Mouse (Mus musculus) hindbrain, embryonic 13.5 days (tissue): ENCODE measurements at regions not wholly inside any gene's neighbourhood (a gene's known extent, or its start where the extent isn't known, plus 50 kb on each side); places are given as distances from the start of the nearest gene placed in this dataset.

Experiments used
- ATAC-seq: fragments of 200-750 bp; cut with Nextera tagmentation; 2 replicates; pipeline ENCODE4 v1.8.0; 2017; ENCODE audit warnings: moderate TSS enrichment; ENCODE audit not compliant: low FRiP score
- H3K27ac ChIP-seq: fragments of 300-500 bp; sonication (generic); 2 replicates; pipeline ENCODE4 v1.5.1; 2015; ENCODE audit warnings: inconsistent platforms, mild to moderate bottlenecking, moderate library complexity
- H3K27me3 ChIP-seq: fragments of 300-500 bp; sonication (generic); 2 replicates; pipeline ENCODE4 v1.6.1; 2015; ENCODE audit warnings: mild to moderate bottlenecking, inconsistent platforms
- H3K36me3 ChIP-seq: fragments of 300-500 bp; sonication (generic); 2 replicates; pipeline ENCODE4 v1.6.1; 2015; ENCODE audit warnings: mild to moderate bottlenecking, inconsistent platforms
- H3K4me1 ChIP-seq: fragments of 300-500 bp; sonication (generic); replicated peaks from 2 replicates; pipeline ENCODE4 v1.6.1; 2015; ENCODE audit warnings: inconsistent platforms
- H3K4me2 ChIP-seq: fragments of 300-500 bp; sonication (generic); 2 replicates; pipeline ENCODE4 v1.6.1; 2015; ENCODE audit warnings: inconsistent platforms, mild to moderate bottlenecking, moderate library complexity
- H3K4me3 ChIP-seq: fragments of 300-500 bp; sonication (generic); 2 replicates; pipeline ENCODE4 v1.5.1; 2015; ENCODE audit warnings: mild to moderate bottlenecking, inconsistent platforms
- H3K9ac ChIP-seq: fragments of 300-500 bp; sonication (generic); 2 replicates; pipeline ENCODE4 v1.6.1; 2015; ENCODE audit warnings: mild to moderate bottlenecking, inconsistent platforms
- H3K9me3 ChIP-seq: fragments of 300-500 bp; sonication (generic); 2 replicates; pipeline ENCODE4 v1.6.1; 2016; ENCODE audit warnings: inconsistent platforms
- WGBS: fragments of 180-500 bp; shearing (Covaris S2); methylation state at CpG from one replicate; pipeline ENCODE4 v1.1.7; 2015; 5-methylcytosine and 5-hydroxymethylcytosine counted together

DNA sequence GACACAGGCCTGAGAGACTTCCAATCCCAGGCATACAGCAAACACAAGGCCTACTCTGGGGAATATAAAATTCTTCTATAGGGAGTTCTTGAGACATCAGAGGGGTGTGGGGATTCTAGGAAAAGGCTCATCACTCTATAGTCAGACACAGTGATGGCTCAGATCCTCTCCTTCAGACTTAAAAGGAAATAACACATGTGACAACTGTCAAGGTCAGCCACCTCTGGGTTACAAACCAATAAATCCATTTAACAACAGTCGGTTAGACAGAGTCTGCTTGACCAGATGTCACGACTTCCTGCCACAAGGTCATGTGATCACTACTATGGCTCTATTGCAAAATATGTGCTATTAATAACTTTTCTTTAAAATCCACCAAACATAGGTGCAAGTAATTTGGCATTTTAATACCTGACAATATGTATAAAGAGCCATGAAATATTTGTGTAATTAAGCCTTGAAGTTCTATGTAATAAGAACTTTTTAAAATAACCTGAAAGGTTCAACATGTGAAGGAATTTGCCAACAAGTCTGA lies 94.1 kb upstream of the Lpar1 start:
- H3K4me2 ChIP-seq: no peak overlapping the region
- H3K27ac ChIP-seq: no peak overlapping the region
- H3K9me3 ChIP-seq: no peaks in the 10 kb centered on the region
- H3K9ac ChIP-seq: no peak overlapping the region
- no peaks in the 10 kb centered on the region for H3K27me3 ChIP-seq
- H3K4me3 ChIP-seq: no peak overlapping the region
- H3K36me3 ChIP-seq: no peaks in the 10 kb centered on the region
- ATAC-seq: no peak
- 75% methylated on average over 2 of the region's 2 CpGs for WGBS
- no peaks in the 10 kb centered on the region for H3K4me1 ChIP-seq

DNA sequence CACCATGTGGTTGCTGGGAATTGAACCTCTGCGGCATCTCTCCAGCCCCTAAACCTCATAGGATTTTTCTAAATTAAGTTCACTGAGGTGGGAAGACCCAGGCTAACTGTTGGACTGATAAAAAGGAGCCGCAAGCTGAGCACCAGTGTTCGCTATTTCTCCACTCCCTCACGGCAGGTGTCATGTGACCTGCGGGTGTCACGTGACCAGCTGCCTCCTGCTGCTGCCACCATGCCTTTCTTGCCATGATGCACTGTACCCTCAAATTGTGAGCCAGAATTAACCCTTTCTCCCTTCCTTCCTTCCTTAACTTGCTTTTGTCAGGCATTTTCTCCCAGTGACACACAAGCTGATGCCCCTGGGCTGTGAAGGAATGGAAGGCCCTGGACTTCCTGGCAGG lies 93.1 kb upstream of the Lpar1 start:
- Histone ChIP-seq H3K4me3 (no peak overlapping the region), H3K4me1 (no peaks in the 10 kb centered on the region), H3K9me3 (no peaks in the 10 kb centered on the region), H3K27ac (no peak overlapping the region), H3K4me2 (no peak overlapping the region), H3K36me3 (no peaks in the 10 kb centered on the region), H3K9ac (no peak overlapping the region), H3K27me3 (no peaks in the 10 kb centered on the region)
- no peak for ATAC-seq
- WGBS: 93% methylated on average over 6 of the region's 6 CpGs

- 64% methylated on average over 4 of the region's 4 CpGs for WGBS
Measured at GRCm38 (mm10) chr4:58643371-58643770, 89.7 kb upstream of the Lpar1 start.

DNA sequence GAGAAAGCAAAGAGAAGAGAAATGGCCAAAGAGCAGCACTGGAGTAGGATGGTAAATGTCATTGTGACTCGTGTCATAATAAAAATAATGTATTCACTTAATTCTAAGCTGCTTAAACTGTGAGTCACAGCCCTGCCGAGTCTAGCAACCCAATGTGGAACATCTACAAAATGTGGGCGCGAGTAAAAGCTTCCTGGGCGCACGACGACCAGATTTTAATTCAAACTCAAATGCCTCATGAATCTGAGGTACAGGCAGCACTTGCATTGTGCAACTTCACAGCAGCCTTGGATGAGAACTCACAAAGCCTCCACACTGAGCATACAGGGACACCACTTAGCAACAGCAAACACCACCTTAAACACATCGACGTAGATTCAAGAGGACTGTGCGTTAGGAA lies 88.5 kb upstream of the Lpar1 start:
- ATAC-seq: no peak
- Histone ChIP-seq H3K27me3 (no peaks in the 10 kb centered on the region), H3K4me1 (no peaks in the 10 kb centered on the region), H3K9me3 (no peaks in the 10 kb centered on the region), H3K27ac (no peak overlapping the region), H3K4me3 (no peak overlapping the region), H3K9ac (no peak overlapping the region), H3K36me3 (no peaks in the 10 kb centered on the region), H3K4me2 (no peak overlapping the region)
- WGBS: 91% methylated on average over 10 of the region's 10 CpGs

More at GRCm38 (mm10) chr4:58643371-58643770, 89.7 kb upstream of the Lpar1 start:
- no peak overlapping the region for H3K4me2 ChIP-seq
- H3K36me3 ChIP-seq: no peaks in the 10 kb centered on the region
- H3K9me3 ChIP-seq: no peaks in the 10 kb centered on the region
- no peak overlapping the region for H3K9ac ChIP-seq
- no peak for ATAC-seq
- no peak overlapping the region for H3K27ac ChIP-seq
- no peaks in the 10 kb centered on the region for H3K27me3 ChIP-seq
- H3K4me3 ChIP-seq: no peak overlapping the region
- H3K4me1 ChIP-seq: no peaks in the 10 kb centered on the region

GRCm38 (mm10) chr4:58632696-58633095 lies 79.0 kb upstream of the Lpar1 start:
- no peak overlapping the region for H3K4me2 ChIP-seq
- H3K36me3 ChIP-seq: no peaks in the 10 kb centered on the region
- no peaks in the 10 kb centered on the region for H3K27me3 ChIP-seq
- no peak overlapping the region for H3K9ac ChIP-seq
- H3K4me1 ChIP-seq: no peaks in the 10 kb centered on the region
- H3K27ac ChIP-seq: no peak overlapping the region
- WGBS: 93% methylated on average over 1 of the region's 1 CpGs
- ATAC-seq: no peak
- no peaks in the 10 kb centered on the region for H3K9me3 ChIP-seq
- no peak overlapping the region for H3K4me3 ChIP-seq

GRCm38 (mm10) chr4:58631415-58631814 lies 77.7 kb upstream of the Lpar1 start:
- H3K4me1 ChIP-seq: no peaks in the 10 kb centered on the region
- H3K4me2 ChIP-seq: no peak overlapping the region
- no peak overlapping the region for H3K4me3 ChIP-seq
- WGBS: 79% methylated on average over 4 of the region's 4 CpGs
- no peak overlapping the region for H3K27ac ChIP-seq
- H3K27me3 ChIP-seq: no peaks in the 10 kb centered on the region
- ATAC-seq: no peak
- H3K36me3 ChIP-seq: no peaks in the 10 kb centered on the region
- H3K9ac ChIP-seq: no peak overlapping the region
- no peaks in the 10 kb centered on the region for H3K9me3 ChIP-seq

DNA sequence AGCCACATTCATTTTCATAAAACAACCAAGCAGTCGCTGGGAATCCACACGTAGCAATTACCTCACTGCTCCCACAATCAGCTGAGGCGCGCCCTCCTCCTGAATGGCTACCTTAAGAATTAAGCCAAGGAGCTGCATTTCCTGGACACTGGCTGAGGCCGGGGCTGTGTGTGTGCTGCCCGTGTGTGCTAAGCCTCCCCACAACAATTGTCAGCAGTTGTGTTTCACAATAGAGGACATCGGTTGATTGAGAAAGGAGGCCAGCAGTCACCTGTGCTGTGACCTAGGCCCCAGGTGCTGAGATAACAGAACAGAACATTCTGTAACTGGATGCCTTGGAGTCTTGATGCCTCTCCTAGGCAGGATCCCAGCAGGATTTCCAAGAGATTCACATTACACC lies 73.3 kb upstream of the Lpar1 start:
- no peaks in the 10 kb centered on the region for H3K9me3 ChIP-seq
- no peak overlapping the region for H3K27ac ChIP-seq
- no peak overlapping the region for H3K4me3 ChIP-seq
- H3K4me1 ChIP-seq: no peaks in the 10 kb centered on the region
- H3K4me2 ChIP-seq: no peak overlapping the region
- no peak for ATAC-seq
- H3K9ac ChIP-seq: no peak overlapping the region
- 66% methylated on average over 7 of the region's 7 CpGs for WGBS
- no peaks in the 10 kb centered on the region for H3K27me3 ChIP-seq
- no peaks in the 10 kb centered on the region for H3K36me3 ChIP-seq

DNA sequence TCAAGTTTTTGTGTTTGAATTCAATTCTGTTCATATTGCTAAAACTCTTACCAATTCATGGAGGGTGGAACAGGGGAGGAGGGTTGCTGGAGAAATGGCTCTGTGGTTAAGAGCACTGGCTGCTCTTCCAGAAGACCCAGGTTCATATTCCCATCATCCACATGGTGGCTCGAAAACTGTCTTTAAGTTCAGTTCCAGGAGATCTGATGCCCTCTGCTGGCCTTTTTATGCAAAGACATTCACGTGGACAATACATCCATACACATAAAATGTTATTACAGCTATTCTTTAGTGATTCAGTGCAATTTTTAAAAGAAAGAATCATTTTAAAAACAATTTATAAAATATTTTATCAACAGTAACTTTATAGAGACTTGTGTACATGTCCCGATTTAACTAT lies 70.4 kb upstream of the Lpar1 start:
- Histone ChIP-seq H3K9ac (no peak overlapping the region), H3K4me3 (no peak overlapping the region), H3K4me1 (no peaks in the 10 kb centered on the region), H3K9me3 (no peaks in the 10 kb centered on the region), H3K4me2 (no peak overlapping the region), H3K27me3 (no peaks in the 10 kb centered on the region), H3K27ac (no peak overlapping the region), H3K36me3 (no peaks in the 10 kb centered on the region)
- ATAC-seq: no peak
- 75% methylated on average over 3 of the region's 3 CpGs for WGBS

GRCm38 (mm10) chr4:58620641-58621040 lies 66.9 kb upstream of the Lpar1 start:
- Histone ChIP-seq H3K9me3 (no peaks in the 10 kb centered on the region), H3K9ac (no peak overlapping the region), H3K27ac (no peak overlapping the region), H3K27me3 (no peaks in the 10 kb centered on the region), H3K4me2 (no peak overlapping the region), H3K36me3 (no peaks in the 10 kb centered on the region), H3K4me1 (no peaks in the 10 kb centered on the region), H3K4me3 (no peak overlapping the region)
- no peak for ATAC-seq
- 93% methylated on average over 3 of the region's 3 CpGs for whole genome bisulfite sequencing

DNA sequence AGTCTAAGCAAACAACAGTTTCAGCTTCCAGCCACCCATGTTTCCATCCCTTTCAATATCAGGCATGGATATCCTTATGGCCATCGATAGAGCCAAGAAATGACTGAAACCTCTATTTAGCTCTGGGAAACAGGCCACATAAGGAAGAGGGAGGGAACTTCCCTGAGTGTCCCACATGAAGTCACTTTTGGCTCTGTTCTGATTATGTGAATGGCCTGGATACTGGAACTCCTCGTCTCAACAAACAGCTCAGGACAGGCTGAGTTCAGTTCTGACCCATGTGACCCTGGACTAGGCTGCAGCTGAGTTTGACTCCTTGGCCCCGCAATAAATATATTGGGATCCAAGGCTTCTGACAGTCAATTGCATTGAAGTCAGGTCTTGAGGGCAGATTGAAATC lies 63.6 kb upstream of the Lpar1 start:
- Histone ChIP-seq H3K36me3 (no peaks in the 10 kb centered on the region), H3K27me3 (no peaks in the 10 kb centered on the region), H3K4me1 (no peaks in the 10 kb centered on the region), H3K4me2 (no peak overlapping the region), H3K9ac (no peak overlapping the region), H3K9me3 (no peaks in the 10 kb centered on the region), H3K4me3 (no peak overlapping the region), H3K27ac (no peak overlapping the region)
- WGBS: 86% methylated on average over 3 of the region's 3 CpGs
- no peak for ATAC-seq

DNA sequence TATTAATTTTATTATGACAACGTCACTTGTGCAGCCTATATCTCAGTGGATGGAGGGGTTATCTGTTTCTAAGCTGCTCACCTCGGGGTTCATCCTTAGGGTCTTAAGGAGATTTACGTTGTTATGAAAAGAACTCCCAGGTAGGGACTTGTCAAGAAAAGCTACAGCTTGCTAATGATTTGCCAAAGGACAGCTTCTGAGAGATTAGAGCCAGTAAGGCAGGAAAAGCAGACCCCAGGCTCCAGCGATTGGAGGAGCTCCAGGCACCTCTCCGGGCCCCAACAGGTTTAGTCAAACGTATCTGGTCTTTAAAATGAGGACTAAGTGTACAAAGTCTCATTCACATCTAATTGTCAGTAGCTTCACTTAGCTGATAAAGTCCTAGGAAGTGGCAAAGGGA lies 59.8 kb upstream of the Lpar1 start:
- H3K9me3 ChIP-seq: no peaks in the 10 kb centered on the region
- no peak overlapping the region for H3K4me3 ChIP-seq
- ATAC-seq: no peak
- no peak overlapping the region for H3K4me2 ChIP-seq
- H3K27me3 ChIP-seq: no peaks in the 10 kb centered on the region
- no peak overlapping the region for H3K9ac ChIP-seq
- no peaks in the 10 kb centered on the region for H3K36me3 ChIP-seq
- no peak overlapping the region for H3K27ac ChIP-seq
- H3K4me1 ChIP-seq: no peaks in the 10 kb centered on the region
- 78% methylated on average over 6 of the region's 6 CpGs for WGBS

GRCm38 (mm10) chr4:58613022-58613421 lies 59.3 kb upstream of the Lpar1 start:
- WGBS: 92% methylated on average over 3 of the region's 3 CpGs
- Histone ChIP-seq H3K9ac (no peak overlapping the region), H3K9me3 (no peaks in the 10 kb centered on the region), H3K4me2 (no peak overlapping the region), H3K36me3 (no peaks in the 10 kb centered on the region), H3K4me1 (no peaks in the 10 kb centered on the region), H3K27ac (no peak overlapping the region), H3K27me3 (no peaks in the 10 kb centered on the region), H3K4me3 (no peak overlapping the region)
- ATAC-seq: no peak

DNA sequence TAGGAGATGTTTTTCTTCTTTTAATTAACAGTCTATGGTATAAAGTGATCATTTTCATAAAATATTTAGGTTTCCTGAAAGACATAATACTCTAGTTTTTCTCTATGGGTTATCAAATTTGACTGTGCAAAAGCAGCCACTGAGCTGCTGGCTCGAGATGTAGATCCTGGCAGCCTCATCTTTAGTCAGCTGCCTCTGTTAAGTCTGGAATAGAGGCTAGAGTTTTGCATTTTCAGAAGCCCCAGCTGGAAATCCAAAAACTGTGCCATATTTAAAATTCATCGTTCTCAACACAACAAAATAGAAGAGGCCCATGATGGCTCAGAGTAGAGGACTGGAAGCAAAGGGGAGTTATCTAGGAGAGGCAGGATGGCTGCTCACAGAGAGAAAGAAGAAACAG lies 53.8 kb upstream of the Lpar1 start:
- ATAC-seq: no peak
- Histone ChIP-seq H3K4me3 (no peak overlapping the region), H3K36me3 (no peaks in the 10 kb centered on the region), H3K4me1 (no peaks in the 10 kb centered on the region), H3K27me3 (no peaks in the 10 kb centered on the region), H3K9ac (no peak overlapping the region), H3K9me3 (no peaks in the 10 kb centered on the region), H3K27ac (no peak overlapping the region), H3K4me2 (no peak overlapping the region)
- WGBS: 91% methylated on average over 2 of the region's 2 CpGs

DNA sequence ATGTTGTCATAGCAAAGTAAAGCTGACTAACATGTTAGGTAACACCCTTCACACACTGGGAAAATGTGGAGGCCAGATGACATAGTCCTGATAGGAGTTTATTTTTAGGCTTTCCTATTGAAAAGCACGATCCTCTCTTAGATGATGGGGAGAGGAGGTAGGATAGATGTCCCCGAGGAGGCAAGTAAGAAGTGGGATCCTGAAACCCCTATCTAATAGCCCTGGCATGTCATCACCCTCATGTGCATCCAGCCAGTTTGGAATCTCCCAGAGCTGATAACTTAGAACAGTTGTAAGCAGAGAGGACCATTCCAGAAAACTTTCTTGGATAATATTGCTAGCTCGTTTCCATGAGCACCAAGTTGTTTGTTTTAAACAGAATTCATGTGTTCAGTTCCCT lies 52.2 kb upstream of the Lpar1 start:
- no peak overlapping the region for H3K4me2 ChIP-seq
- no peaks in the 10 kb centered on the region for H3K27me3 ChIP-seq
- no peak overlapping the region for H3K9ac ChIP-seq
- H3K9me3 ChIP-seq: no peaks in the 10 kb centered on the region
- H3K4me3 ChIP-seq: no peak overlapping the region
- H3K4me1 ChIP-seq: no peaks in the 10 kb centered on the region
- ATAC-seq: no peak
- H3K27ac ChIP-seq: no peak overlapping the region
- H3K36me3 ChIP-seq: no peaks in the 10 kb centered on the region
- WGBS: 87% methylated on average over 3 of the region's 3 CpGs
